Mouse (Mus musculus) monocyte, adult 59 days (primary cell): Measurements from ENCODE around the gene Sdr9c7. TPM values are rescaled to one million over a fixed set of nuclear protein-coding genes. Genes with fewer than 3 reads are reported as not detected.

ENCODE experiments used
- total RNA-seq, 2 experiments: library from RNA; stranded (reverse); gene quantifications; one replicate each; pipeline ENCODE4 v1.2.4; 2023

Gene Sdr9c7
- total RNA-seq = not detected

DNA sequence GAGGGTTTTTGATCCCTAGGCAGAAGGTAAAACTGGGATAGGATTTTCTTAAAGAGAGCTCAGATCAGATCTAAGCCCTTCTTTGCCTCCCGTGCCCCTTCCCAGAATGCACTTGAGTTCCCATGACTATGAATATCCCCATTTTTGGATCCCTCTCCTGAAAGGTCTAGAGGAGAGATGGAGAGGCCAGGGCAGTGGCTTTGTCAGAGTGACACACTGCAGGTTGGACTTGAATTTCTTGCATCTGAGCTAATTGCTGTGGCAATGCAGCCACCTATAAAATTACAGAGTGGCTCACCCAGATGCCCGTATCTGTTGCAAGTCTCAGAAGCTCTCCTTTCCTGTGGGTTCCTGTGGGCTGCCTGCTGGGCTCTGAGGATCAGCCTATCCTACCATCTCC lies at the start of gene Sdr9c7:
Gene Sdr9c7 (plus strand): TSS at position 301 of the 400 bp plus-strand sequence.

GRCm38 (mm10) chr10:127849628-127850027 lies 48.7 kb upstream of the Sdr9c7 start, which contains the start of gene Rdh19:
Gene Rdh19 (plus strand): TSS chr10:127849928.

GRCm38 (mm10) chr10:127866232-127866631 lies 32.1 kb upstream of the Sdr9c7 start, which contains the start of gene Rdh16f2:
Gene Rdh16f2 (plus strand): TSS chr10:127866474.

GRCm38 (mm10) chr10:127888605-127889004 lies 9.7 kb upstream of the Sdr9c7 start, which contains the start of gene Rdh7:
Gene Rdh7 (minus strand): TSS chr10:127888817.

Other genes starting within 250 kb of the Sdr9c7 start
- gene Nemp1, start 231.6 kb upstream of the Sdr9c7 start, total RNA-seq = 1 to 10 TPM; 6.8 to 6.9 TPM
- 10 to 100 TPM; 18.2 to 18.5 TPM for gene Nab2, start 229.9 kb upstream of the Sdr9c7 start, total RNA-seq
- not detected for gene Myo1a, start 193.3 kb upstream of the Sdr9c7 start, total RNA-seq
- gene Tac2, start 174.0 kb upstream of the Sdr9c7 start, total RNA-seq = not detected
- gene Zbtb39, start 159.0 kb upstream of the Sdr9c7 start, total RNA-seq = 10 to 100 TPM; 11.1 to 13.0 TPM
- gene Gpr182, start 146.8 kb upstream of the Sdr9c7 start, total RNA-seq = not detected
- not detected for gene Rdh1, start 138.8 kb upstream of the Sdr9c7 start, total RNA-seq
- not detected for gene Rdh16f1, start 138.7 kb upstream of the Sdr9c7 start, total RNA-seq
- not detected for gene Rdh9, start 122.1 kb upstream of the Sdr9c7 start, total RNA-seq
- gene Rdh16, start 97.4 kb upstream of the Sdr9c7 start, total RNA-seq = not detected
- gene Rdh19, start 48.6 kb upstream of the Sdr9c7 start, total RNA-seq = not detected
- gene Rdh16f2, start 32.0 kb upstream of the Sdr9c7 start, total RNA-seq = not detected
- not detected for gene Rdh7, start 9.7 kb upstream of the Sdr9c7 start, total RNA-seq
- gene Hsd17b6, start 109.1 kb downstream of the Sdr9c7 start, total RNA-seq = not detected
- 1 to 10 TPM; 2.9 to 3.5 TPM for gene Prim1, start 116.7 kb downstream of the Sdr9c7 start, total RNA-seq
- gene Naca, start 137.1 kb downstream of the Sdr9c7 start, total RNA-seq = 100 to 1,000 TPM; 568 to 584 TPM
- 100 to 1,000 TPM; 107 to 108 TPM for gene Ptges3, start 160.4 kb downstream of the Sdr9c7 start, total RNA-seq
- gene Atp5b, start 184.8 kb downstream of the Sdr9c7 start, total RNA-seq = 100 to 1,000 TPM; 488 to 502 TPM
- 100 to 1,000 TPM; 107 to 114 TPM for gene Baz2a, start 193.1 kb downstream of the Sdr9c7 start, total RNA-seq